Mouse (Mus musculus) erythroblast, embryonic 14.5 days (primary cell): Measurements from ENCODE around the gene Rnase11.

Experiments used
- GATA1 ChIP-seq: IDR thresholded peaks from 2 replicates; pipeline ENCODE4 v1.6.1; 2012; ENCODE audit warnings: low read length, inconsistent platforms, mixed read lengths
- TAL1 ChIP-seq: IDR thresholded peaks from 3 replicates; pipeline ENCODE4 v1.6.1; 2012; ENCODE audit warnings: low read length, inconsistent platforms, mixed read lengths

DNA sequence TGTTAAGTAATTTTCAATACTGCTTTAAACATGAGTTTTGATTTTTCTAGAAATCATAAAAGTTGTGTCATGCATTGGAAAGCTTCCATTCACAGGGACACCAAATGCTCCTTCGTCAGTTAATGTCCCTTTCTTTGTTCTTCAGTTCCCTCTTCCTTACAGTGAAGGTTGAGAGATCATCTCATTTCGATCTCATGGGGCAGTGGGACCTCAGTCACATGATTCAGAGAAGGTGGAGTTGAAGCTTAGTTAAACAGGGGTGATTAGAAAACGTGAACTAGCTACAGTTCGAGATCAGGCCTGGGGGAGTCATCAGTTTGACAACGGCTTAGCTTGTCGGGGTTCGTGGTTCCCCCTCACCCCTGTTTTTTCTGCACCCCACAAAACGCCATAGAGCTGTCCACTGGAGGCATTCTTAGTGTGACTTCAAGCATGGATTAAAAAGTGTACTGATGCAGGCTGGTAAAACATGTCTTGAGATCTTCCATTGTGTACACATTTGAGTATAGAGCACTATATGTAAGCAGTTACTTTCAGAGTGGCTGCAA, 42.2 kb upstream of the Rnase11 start:
- TF ChIP-seq GATA1 = no peak
- TF ChIP-seq TAL1 = no peak
